Mouse (Mus musculus) heart, embryonic 12.5 days (tissue): ENCODE results near the gene Mcrip2. TPM values are rescaled to one million over a fixed set of nuclear protein-coding genes. Genes with fewer than 3 reads are reported as not detected.

ENCODE experiments used
- ATAC-seq: fragments of 200-750 bp; cut with Nextera tagmentation; 2 replicates; pipeline ENCODE4 v1.8.0; 2017; ENCODE audit warnings: moderate TSS enrichment, moderate library complexity; ENCODE audit not compliant: insufficient number of reproducible peaks, low FRiP score
- H3K27ac ChIP-seq: fragments of 300-500 bp; sonication (generic); 2 replicates; pipeline ENCODE4 v1.5.1; 2016; ENCODE audit warnings: mild to moderate bottlenecking, moderate library complexity; ENCODE audit not compliant: poor library complexity, severe bottlenecking
- H3K27me3 ChIP-seq: fragments of 300-500 bp; sonication (generic); replicated peaks from 2 replicates; pipeline ENCODE4 v1.6.1; 2016; ENCODE audit warnings: mild to moderate bottlenecking, moderate library complexity
- H3K36me3 ChIP-seq: fragments of 300-500 bp; sonication (generic); 2 replicates; pipeline ENCODE4 v1.6.1; 2016; ENCODE audit warnings: mild to moderate bottlenecking, moderate library complexity
- H3K4me1 ChIP-seq: fragments of 300-500 bp; sonication (generic); replicated peaks from 2 replicates; pipeline ENCODE4 v1.6.1; 2016; ENCODE audit warnings: mild to moderate bottlenecking
- H3K4me2 ChIP-seq: fragments of 300-500 bp; sonication (generic); 2 replicates; pipeline ENCODE4 v1.6.1; 2016; ENCODE audit warnings: mild to moderate bottlenecking, moderate library complexity
- H3K4me3 ChIP-seq: fragments of 300-500 bp; sonication (generic); 2 replicates; pipeline ENCODE4 v1.5.1; 2016; ENCODE audit warnings: mild to moderate bottlenecking
- H3K9ac ChIP-seq: fragments of 300-500 bp; sonication (generic); 2 replicates; pipeline ENCODE4 v1.6.1; 2016; ENCODE audit warnings: mild to moderate bottlenecking, moderate library complexity
- H3K9me3 ChIP-seq: fragments of 300-500 bp; sonication (generic); replicated peaks from 2 replicates; pipeline ENCODE4 v1.6.1; 2016; ENCODE audit warnings: mild to moderate bottlenecking, moderate library complexity
- WGBS: fragments of 180-500 bp; shearing (Covaris S2); methylation state at CpG from one replicate; pipeline ENCODE4 v1.1.7; 2016; 5-methylcytosine and 5-hydroxymethylcytosine counted together
- polyA plus RNA-seq: library from polyadenylated mRNA; unstranded; fragments of >200 nt; fragmentation: Nextera tagmentation; extraction: Ambion mirVana; gene quantifications from 2 replicates; pipeline ENCODE4 v1.2.1, GENCODE M21; 2016

Mcrip2 gene
- polyA plus RNA-seq, 1 experiment from 2014 or later = 161 TPM

DNA sequence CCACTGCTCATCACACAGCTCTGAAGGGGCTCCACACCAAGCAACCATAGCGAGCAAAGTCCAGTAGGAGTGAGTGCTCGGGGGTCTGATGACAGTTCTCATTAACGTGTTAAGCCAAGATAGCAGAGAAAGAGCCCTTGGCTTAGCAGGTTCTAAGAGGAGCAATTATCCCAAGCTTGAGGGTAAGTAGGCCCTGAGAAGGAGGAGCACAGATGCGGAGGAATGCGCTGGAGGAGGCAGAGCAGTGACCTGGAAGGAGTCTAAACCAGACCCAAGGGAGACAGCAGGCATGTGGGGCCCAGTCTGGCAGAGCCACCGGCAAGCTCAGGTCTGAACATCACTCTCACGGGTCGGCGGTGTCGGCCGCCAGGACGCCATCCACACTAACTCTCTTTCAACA is 27.3 kb upstream of the Mcrip2 start:
- H3K27ac ChIP-seq = no peak overlapping the region
- ATAC-seq = no peak

DNA sequence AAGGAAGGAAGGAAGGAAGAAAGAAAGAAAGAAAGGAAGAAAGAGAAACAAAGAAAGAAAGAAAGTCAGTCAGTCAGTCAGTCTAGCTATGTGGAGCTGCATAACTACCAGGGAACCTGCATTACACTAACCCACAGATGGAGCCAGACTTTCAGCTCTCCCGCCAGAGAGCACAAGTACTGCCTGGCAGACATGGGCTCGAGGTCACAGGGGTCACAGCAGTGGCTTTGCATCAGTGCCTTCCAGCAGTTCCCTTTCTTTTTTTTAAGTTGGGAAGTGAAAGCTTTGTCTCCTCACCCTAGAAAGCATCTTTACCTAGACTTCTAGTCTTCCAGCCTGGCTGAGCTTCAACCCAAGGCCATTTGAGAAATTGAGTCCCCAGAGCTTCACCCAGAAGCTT is 26.9 kb upstream of the Mcrip2 start:
- WGBS = 33% methylated on average over 2 of the region's 2 CpGs
- no peak overlapping the region for H3K27ac ChIP-seq

More for the DNA sequence above, 27.3 kb upstream of the Mcrip2 start:
- Histone ChIP-seq H3K4me2 (no peak overlapping the region), H3K4me3 (no peak overlapping the region), H3K36me3 (peaks cover 9% of the 10 kb centered on the region), H3K9me3 (no peaks in the 10 kb centered on the region; the same call in 1 of the 2 replicates), H3K9ac (no peak overlapping the region), H3K4me1 (peaks cover 17% of the 10 kb centered on the region), H3K27me3 (no peaks in the 10 kb centered on the region)
- 58% methylated on average over 12 of the region's 12 CpGs for WGBS

DNA sequence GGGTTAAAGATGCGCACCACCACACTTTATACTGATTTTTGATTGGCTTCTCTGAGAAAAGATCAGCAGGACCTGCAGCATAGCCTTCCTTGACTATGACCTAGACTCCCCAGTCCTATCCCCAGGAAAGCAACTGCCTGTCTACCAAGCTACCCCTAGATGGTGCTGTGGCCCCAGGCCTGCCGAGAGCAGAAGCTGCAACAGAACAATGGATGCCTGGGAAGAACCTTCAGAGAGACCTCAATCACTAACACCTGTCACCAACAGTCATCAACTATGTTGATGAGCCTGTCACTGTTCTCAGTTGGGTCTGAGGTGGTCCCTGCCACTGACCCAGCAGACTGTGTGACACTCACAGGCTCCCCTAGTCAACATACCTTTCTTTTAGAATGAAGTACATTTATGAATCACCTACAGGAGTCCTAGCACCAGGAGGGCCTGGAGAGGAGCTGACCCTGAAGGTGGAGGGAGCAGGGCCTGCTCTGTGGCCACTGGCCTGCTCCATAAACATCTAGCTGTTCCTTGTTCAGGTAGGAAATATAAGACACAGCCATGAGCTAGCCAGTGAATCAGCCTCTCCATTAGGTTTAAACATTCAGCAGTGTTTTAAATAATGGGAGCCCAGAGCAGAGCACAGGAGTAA is 25.5 kb upstream of the Mcrip2 start:
- Histone ChIP-seq H3K27ac (no peak overlapping the region), H3K4me3 (no peak overlapping the region), H3K4me2 (no peak overlapping the region), H3K36me3 (peaks cover 12% of the 10 kb centered on the region), H3K9me3 (no peaks in the 10 kb centered on the region), H3K4me1 (peaks cover 17% of the 10 kb centered on the region), H3K9ac (no peak overlapping the region), H3K27me3 (no peaks in the 10 kb centered on the region)
- WGBS = 27% methylated on average over 2 of the region's 2 CpGs
- peak; percentile 71 for ATAC-seq

More for the DNA sequence above, 26.9 kb upstream of the Mcrip2 start:
- H3K27me3 ChIP-seq = no peaks in the 10 kb centered on the region
- ATAC-seq = no peak
- H3K4me3 ChIP-seq = no peak overlapping the region
- no peak overlapping the region for H3K9ac ChIP-seq
- H3K4me1 ChIP-seq = peaks cover 17% of the 10 kb centered on the region
- H3K9me3 ChIP-seq = no peaks in the 10 kb centered on the region
- peaks cover 5% of the 10 kb centered on the region for H3K36me3 ChIP-seq
- no peak overlapping the region for H3K4me2 ChIP-seq

DNA sequence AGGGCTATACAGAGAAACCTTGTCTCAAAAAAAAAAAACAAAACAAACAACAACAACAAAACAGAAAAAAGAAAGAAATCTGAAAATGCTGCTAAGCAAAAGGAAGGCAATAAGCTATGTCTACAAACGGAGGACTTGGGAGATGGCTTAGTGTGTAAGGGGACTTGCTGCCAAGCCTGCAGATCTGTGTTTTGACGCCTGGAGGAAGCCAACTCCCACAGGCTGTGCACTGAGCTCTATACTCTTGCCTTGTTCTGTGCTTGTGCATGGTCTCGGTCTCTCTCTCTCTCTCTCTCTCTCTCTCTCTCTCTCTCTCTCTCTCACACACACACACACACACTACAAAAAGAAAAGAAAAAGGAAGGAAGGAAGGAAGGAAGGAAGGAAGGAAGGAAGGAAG is 20.3 kb upstream of the Mcrip2 start:
- Histone ChIP-seq H3K27me3 (no peaks in the 10 kb centered on the region), H3K4me2 (no peak overlapping the region), H3K27ac (no peak overlapping the region), H3K4me3 (no peak overlapping the region), H3K4me1 (no peaks in the 10 kb centered on the region), H3K36me3 (peaks cover 46% of the 10 kb centered on the region), H3K9me3 (no peaks in the 10 kb centered on the region), H3K9ac (no peak overlapping the region)
- WGBS = 86% methylated on average over 3 of the region's 3 CpGs
- ATAC-seq = no peak

DNA sequence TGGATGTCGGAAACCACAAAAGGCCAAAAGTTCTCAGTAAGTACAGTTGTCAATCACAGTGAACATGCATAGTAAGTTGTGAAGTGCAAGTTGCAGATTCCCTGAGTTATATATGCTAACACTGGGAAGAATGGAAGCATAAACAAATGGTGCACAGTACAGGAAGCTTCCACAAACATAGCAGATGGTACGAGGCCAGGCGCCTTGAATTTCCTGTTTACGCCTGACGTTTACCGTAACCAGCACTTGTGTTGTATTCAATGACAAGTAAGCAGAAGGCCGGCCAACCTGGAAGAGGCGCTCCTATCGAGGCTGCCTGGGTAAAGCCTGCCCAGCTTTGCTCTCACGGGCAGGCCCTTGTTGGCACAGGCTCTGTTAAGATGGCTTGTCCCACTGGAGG is 18.9 kb upstream of the Mcrip2 start:
- Histone ChIP-seq H3K9me3 (no peaks in the 10 kb centered on the region), H3K4me1 (peaks cover 3% of the 10 kb centered on the region; the same call in 1 of the 2 replicates), H3K9ac (no peak overlapping the region), H3K27ac (no peak overlapping the region), H3K36me3 (peaks cover 59% of the 10 kb centered on the region), H3K27me3 (no peaks in the 10 kb centered on the region), H3K4me2 (no peak overlapping the region), H3K4me3 (no peak overlapping the region)
- WGBS = 85% methylated on average over 10 of the region's 10 CpGs
- no peak for ATAC-seq

DNA sequence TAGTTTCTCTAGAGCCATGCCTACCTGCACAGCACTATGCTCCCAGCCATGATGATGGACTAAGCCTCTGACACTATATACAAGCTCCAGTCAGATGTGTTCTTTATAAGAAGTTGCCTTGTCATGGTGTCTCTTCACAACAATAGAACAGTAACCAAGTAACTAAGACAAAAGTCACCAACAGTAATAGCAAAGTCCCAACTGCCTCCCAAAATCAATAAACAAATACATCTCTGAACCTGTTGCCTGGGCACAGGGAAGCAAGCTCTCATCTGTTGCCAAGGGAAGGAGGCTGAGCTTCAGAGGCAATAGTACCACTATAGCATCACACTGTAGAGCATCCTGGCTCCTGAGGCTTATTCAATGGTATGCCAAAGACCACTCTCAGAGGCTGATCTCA is 18.2 kb upstream of the Mcrip2 start:
- Histone ChIP-seq H3K9me3 (no peaks in the 10 kb centered on the region), H3K9ac (no peak overlapping the region), H3K36me3 (peaks cover 64% of the 10 kb centered on the region), H3K4me2 (no peak overlapping the region), H3K4me1 (peaks cover 8% of the 10 kb centered on the region; the same call in 1 of the 2 replicates), H3K27ac (no peak overlapping the region), H3K27me3 (no peaks in the 10 kb centered on the region), H3K4me3 (no peak overlapping the region)
- ATAC-seq = no peak

DNA sequence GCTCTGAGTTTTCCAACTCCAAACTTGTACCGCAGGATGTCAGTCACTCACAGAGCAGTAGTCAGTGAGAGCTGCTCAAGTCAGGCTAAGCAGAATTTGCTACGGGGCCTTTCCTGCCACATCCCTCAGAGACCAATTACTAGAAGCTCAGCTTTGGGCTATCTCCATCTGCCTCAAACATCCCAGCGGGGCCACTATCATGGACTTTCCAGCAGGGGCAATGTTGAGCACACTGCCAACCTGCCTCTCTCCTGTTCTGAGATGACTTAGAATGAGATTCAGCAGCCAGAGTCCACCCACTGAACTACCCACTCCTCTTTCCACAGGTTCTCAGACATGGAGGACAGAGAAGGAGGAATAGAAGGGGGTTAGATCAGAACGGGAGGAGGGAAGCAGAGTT is 17.1 kb upstream of the Mcrip2 start:
- Histone ChIP-seq H3K4me3 (no peak overlapping the region), H3K4me1 (peaks cover 19% of the 10 kb centered on the region), H3K36me3 (peaks cover 64% of the 10 kb centered on the region), H3K9ac (no peak overlapping the region), H3K27me3 (no peaks in the 10 kb centered on the region), H3K9me3 (no peaks in the 10 kb centered on the region), H3K4me2 (no peak overlapping the region), H3K27ac (no peak overlapping the region)
- no peak for ATAC-seq
- WGBS = 61% methylated on average over 4 of the region's 4 CpGs

DNA sequence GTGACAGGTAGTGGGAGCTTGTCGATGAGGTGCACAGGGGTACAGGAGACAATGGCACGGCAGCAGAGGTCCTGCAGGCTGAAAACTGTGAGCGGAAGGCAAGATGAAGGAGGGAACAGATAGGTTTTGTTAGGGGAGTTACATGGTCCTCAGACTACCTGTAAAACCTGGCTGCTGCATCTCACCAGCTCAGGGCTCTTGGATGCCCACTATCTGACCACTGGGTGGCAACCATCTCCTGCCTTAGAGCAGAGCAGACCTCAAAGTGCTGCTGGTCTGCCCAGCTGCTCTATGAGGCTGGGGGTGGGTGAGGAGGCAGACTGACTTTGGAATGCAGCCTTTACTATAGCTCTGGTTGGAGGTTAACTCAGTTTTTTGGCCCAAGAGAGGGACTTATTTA is 15.3 kb upstream of the Mcrip2 start:
- no peak for ATAC-seq
- Histone ChIP-seq H3K4me1 (peaks cover 25% of the 10 kb centered on the region), H3K4me3 (no peak overlapping the region), H3K9me3 (no peaks in the 10 kb centered on the region), H3K27ac (no peak overlapping the region), H3K9ac (no peak overlapping the region), H3K27me3 (no peaks in the 10 kb centered on the region), H3K36me3 (peaks cover 59% of the 10 kb centered on the region), H3K4me2 (no peak overlapping the region)
- WGBS = 87% methylated on average over 3 of the region's 3 CpGs

DNA sequence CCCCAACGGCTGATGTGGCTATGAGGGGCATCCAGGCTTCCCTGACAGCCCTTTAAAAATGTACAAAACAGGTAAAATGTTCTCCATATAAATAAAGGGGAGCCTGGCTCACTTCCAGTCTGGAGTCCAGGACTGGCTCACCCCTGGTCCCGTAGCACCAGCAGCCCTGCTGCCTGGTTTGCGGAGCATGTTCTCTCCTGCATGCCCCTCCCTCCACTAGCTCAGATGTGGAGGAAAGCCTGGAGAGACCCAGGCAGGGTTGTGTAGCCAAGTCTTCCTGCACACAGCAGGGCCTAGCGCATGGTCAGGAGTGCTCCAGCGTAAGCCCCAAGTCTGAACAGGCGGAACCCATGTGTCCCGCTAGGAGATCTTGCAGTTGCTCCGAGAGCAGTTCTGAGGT is 14.7 kb upstream of the Mcrip2 start:
- no peaks in the 10 kb centered on the region for H3K9me3 ChIP-seq
- no peaks in the 10 kb centered on the region for H3K27me3 ChIP-seq
- H3K36me3 ChIP-seq = peaks cover 60% of the 10 kb centered on the region
- H3K27ac ChIP-seq = no peak overlapping the region
- peaks cover 25% of the 10 kb centered on the region for H3K4me1 ChIP-seq
- ATAC-seq = no peak
- WGBS = 86% methylated on average over 8 of the region's 8 CpGs
- no peak overlapping the region for H3K9ac ChIP-seq
- no peak overlapping the region for H3K4me3 ChIP-seq
- H3K4me2 ChIP-seq = no peak overlapping the region

DNA sequence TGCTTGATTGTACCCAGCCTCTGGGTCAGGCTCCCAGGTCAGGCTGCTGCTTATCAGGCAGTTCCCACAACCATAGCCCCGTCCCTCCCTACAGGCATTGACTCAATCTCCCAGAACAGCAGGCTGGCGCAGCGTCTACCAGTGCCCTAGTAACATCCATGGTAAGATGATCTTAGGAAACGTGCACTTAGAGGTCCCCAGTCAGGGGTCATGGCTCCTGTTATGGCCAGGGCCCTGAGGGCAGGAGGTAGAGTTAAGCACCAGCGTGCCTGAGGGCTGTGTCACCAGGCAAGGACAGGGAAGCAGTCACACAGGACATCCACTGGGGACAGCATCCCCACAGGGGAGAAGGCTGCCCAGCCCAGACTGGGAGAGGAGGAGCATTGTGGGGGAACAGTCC is 13.7 kb upstream of the Mcrip2 start:
- Histone ChIP-seq H3K4me2 (no peak overlapping the region), H3K9ac (no peak overlapping the region), H3K27ac (peak overlapping the region; percentile 10; the same call in 1 of the 2 replicates), H3K36me3 (peaks cover 58% of the 10 kb centered on the region), H3K4me3 (no peak overlapping the region), H3K9me3 (no peaks in the 10 kb centered on the region), H3K4me1 (peaks cover 28% of the 10 kb centered on the region), H3K27me3 (no peaks in the 10 kb centered on the region)
- no peak for ATAC-seq
- 33% methylated on average over 5 of the region's 5 CpGs for WGBS

DNA sequence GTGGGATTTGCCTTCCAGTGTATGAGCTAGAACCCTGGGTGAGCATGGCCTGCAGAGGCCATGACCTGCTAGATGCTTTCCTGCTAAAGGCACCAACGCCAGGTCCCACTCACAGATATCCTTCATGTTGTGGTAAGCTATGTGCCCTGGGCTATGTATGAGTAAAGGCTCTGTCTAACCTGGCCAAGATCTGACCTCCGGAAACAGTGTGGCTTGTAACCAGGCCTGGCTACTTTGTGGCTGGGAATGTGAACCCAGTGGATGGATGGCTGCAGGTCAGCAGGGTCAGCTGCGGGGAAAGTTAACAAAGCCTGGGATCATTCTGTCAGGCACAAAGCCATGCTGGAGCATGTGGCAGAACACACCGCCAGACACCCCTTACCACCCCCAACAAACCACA is 13.1 kb upstream of the Mcrip2 start:
- 53% methylated on average over 4 of the region's 4 CpGs for WGBS
- peaks cover 33% of the 10 kb centered on the region for H3K4me1 ChIP-seq

More for the DNA sequence above, 13.1 kb upstream of the Mcrip2 start:
- Histone ChIP-seq H3K4me3 (no peak overlapping the region), H3K27ac (peak overlapping the region; percentile 22; the same call in 1 of the 2 replicates), H3K4me2 (no peak overlapping the region), H3K36me3 (peaks cover 53% of the 10 kb centered on the region), H3K9ac (no peak overlapping the region), H3K27me3 (no peaks in the 10 kb centered on the region), H3K9me3 (no peaks in the 10 kb centered on the region)
- no peak for ATAC-seq
